Mouse (Mus musculus): ENCODE data around the gene Slc35e1. TPM values are rescaled to one million over a fixed set of nuclear protein-coding genes. Genes with fewer than 3 reads are reported as not detected.

Gene Slc35e1
- total RNA-seq, 4 experiments from 2014 or later: 51.0 to 59.0 (median 54.8) TPM

Small RNA genes within 50 kb of the gene (microRNA-seq; reads per million reads assigned to microRNA genes)
- gene Gm28019: not detected
- gene Mir7068: 4.2 reads per million

Other genes with a start within 250 kb of the Slc35e1 start
- 1 to 10 TPM; 1.7 to 3.2 (median 2.8) TPM for gene Gm10282, start 187.4 kb downstream of the Slc35e1 start, total RNA-seq (2022)
- gene Klf2, start 173.6 kb downstream of the Slc35e1 start, total RNA-seq (2022): 10 to 100 TPM in 3 of 4 experiments, 1 to 10 TPM in 1; 6.8 to 14.3 (median 11.5) TPM
- gene Eps15l1, start 71.2 kb downstream of the Slc35e1 start, total RNA-seq (2022): 10 to 100 TPM; 16.3 to 22.2 (median 20.9) TPM
- 1 to 10 TPM; 3.7 to 4.5 (median 4.2) TPM for gene Calr3, start 48.7 kb downstream of the Slc35e1 start, total RNA-seq (2022)
- 1 to 10 TPM; 3.0 to 5.2 (median 3.6) TPM for gene 1700030K09Rik, start 48.7 kb downstream of the Slc35e1 start, total RNA-seq (2022)
- 10 to 100 TPM; 23.3 to 28.2 (median 25.7) TPM for gene Cherp, start 17.4 kb downstream of the Slc35e1 start, total RNA-seq (2022)
- 1 to 10 TPM; 6.5 to 8.3 (median 7.7) TPM for gene Med26, start 55.7 kb upstream of the Slc35e1 start, total RNA-seq (2022)
- 10 to 100 TPM; 69.1 to 77.1 (median 75.1) TPM for gene Smim7, start 78.5 kb upstream of the Slc35e1 start, total RNA-seq (2022)
- gene Tmem38a, start 79.4 kb upstream of the Slc35e1 start, total RNA-seq (2022): 1,000 to 10,000 TPM; 1,273 to 1,305 (median 1,290) TPM
- gene Nwd1, start 154.1 kb upstream of the Slc35e1 start, total RNA-seq (2022): 1 to 10 TPM in 1 of 4 experiments, under 1 TPM in 3; 0.75 to 1.1 (median 0.82) TPM
- gene Sin3b, start 230.7 kb upstream of the Slc35e1 start, total RNA-seq (2022): 10 to 100 TPM; 31.2 to 39.4 (median 33.8) TPM